Mouse (Mus musculus) heart, postnatal 14 days (tissue): ENCODE data around the gene Espn. TPM values are rescaled to one million over a fixed set of nuclear protein-coding genes. Genes with fewer than 3 reads are reported as not detected.

Experiments
- DNase-seq, 2 experiments: peaks; one replicate each; pipeline ENCODE4 v3.0.0; 2021 to 2022
- intact Hi-C: fragments of 180-260 bp; cut with DNase I; formaldehyde crosslinking; loops from one replicate; pipeline ENCODE4 v1.15.1; 2025
- total RNA-seq, 2 experiments: library from RNA; stranded (reverse); gene quantifications; 2 replicates each; pipeline ENCODE4 v1.2.3; 2021

Gene Espn
- total RNA-seq, 2 experiments from 2014 or later = 1.4 to 2.0 TPM

DNA sequence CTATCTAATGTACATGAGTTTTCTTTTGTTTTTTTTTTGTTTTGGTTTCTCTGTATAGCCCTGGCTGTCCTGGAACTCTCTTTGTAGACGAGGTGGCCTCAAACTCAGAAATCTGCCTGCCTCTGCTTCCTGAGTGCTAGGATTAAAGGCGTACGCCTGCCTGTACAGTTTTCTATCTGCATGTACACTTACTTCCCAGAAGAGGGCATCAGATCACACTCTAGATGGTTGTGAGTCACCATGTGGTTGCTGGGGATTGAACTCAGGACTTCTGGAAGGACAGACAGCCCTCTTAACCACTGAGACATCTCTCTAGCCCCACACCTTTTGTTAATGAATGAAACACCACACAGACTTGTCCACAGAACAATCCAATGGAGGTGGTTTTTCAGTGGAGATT is 72.9 kb downstream of the Espn start:
- no peak for DNase-seq
- intact Hi-C loops = no loop called here

DNA sequence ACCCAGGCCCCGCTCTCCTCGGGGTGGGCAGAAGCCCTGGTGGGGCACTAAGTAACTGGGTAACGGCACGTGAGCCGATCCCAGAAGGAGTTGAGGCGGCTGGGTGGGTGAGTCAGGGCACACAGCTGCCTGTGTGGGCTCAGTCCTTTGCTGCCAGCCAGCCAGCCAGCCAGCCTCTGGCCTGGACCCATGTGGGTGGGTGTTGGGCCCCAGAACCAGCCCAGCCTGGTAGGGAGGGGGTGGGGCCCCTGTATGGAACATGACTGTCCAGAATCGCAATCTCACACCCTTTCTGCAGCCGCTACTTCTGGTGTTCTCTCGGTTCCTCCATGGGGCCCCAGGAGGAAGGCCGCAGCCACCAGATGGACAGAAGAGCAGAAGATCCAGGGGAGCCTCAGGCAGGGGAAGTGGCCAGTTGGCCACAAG is 74.1 kb downstream of the Espn start:
- intact Hi-C loops = no loop called here
- DNase-seq = no peak

DNA sequence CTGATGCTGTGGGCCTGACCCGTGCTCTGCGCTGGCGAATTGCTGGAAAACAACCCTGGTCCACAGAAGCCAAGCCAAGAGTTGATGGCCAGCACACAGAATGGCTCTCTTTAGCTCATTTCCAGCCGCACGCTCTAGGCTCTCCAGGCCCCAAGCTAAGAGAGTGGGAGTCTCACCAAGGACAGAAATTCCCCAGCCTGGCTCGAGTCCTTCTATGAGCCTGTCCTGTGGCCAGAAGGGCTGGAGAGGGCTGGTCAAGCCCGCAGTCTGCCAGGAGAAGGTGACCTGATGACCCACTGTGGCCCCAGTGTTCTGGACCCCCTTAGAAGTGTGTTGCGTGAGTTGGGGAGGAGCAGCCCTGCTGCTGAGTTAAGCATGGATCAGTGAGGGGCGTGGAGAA is 75.0 kb downstream of the Espn start:
- DNase-seq = no peak
- intact Hi-C loops = no loop called here

DNA sequence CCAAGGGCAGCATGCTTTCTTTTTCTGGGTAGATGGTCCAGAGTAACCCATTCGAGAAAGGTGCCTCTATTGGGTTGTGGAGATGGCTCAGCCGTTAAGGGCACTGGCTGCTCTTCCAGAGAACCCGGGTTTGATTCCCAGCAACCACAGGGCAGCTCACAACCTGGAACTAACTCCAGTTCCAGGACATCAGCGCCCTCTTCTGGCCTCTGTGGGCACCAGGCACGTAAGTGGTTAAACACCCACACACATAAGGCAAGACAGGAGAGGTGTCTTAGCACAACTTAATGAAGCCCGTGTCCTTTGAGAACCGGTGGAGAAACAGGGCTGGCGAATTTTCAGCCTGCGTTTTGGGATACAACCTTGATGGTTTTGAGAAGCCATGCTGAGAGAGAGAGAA is 77.6 kb downstream of the Espn start:
- no peak for DNase-seq
- intact Hi-C loops = no loop called here

DNA sequence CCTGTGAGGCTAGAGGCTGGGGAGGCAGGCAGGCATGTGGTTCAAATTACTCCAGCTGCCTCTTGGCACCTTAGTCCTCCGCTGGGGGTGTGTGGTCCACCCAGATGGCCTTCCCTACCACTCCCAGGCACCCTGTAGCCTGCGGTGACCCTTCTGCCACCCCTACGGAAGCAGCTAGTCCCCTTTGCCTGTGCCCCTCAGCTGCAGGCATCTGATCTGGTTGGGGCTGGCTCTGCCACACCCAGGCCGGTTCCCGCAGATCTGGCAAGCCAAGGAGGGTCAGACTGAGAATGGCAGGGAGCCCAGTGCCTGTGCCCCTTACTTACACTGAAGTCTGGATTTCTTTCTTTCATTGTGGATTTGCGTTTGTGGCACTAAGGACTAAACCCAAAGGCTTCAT is 78.5 kb downstream of the Espn start:
- DNase-seq = no peak
- intact Hi-C loops = no loop called here

DNA sequence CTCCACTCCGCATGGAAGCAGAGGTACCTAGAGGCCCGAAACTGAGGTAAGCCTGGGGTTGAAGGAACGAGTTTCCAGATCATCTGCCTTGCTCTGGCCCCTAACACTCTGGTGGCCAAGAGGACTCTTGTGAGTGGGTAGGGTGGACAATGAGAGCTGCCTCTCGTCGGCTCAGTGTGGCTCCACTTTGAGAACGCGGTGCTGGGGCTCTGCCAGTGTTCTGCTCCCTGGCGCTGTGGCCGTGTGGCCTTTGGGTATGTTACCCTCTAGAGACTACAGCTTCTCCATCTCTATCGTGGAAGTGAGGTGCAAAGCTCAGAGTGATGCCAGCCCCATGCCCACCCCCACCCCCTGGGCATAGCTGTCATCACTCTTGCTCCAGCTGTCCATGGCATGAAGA is 79.5 kb downstream of the Espn start:
- DNase-seq = no peak
- intact Hi-C loops = no loop called here

DNA sequence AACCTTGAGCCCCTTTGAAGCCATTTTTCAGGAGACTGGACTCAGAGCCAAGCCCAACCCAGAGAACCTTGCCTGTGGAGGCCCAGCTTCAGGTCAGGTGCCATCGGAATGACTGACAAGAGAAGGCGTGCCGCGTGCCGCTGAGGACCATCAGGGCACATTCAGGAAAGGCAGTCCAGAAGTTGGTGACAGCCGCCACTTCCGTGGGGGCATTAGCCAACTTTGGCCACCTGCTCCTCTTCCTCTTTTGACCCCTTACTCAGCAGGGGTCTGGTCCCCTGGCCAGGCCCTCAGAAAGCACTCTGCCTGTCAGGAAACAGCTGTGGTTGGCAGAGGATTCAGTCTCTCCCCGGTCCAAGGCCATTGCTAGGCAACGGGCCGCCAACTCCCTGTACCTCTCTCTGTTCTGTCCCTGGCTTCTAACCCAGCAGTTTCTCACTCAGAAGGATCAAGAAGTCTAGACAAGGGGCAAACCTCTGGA is 80.0 kb downstream of the Espn start, which contains the start of gene Plekhg5:
Plekhg5 (plus strand) TSS at position 378 of the 481 bp plus-strand sequence.
- intact Hi-C loops = no loop called here
- peak; percentile 64 to 72 for DNase-seq

DNA sequence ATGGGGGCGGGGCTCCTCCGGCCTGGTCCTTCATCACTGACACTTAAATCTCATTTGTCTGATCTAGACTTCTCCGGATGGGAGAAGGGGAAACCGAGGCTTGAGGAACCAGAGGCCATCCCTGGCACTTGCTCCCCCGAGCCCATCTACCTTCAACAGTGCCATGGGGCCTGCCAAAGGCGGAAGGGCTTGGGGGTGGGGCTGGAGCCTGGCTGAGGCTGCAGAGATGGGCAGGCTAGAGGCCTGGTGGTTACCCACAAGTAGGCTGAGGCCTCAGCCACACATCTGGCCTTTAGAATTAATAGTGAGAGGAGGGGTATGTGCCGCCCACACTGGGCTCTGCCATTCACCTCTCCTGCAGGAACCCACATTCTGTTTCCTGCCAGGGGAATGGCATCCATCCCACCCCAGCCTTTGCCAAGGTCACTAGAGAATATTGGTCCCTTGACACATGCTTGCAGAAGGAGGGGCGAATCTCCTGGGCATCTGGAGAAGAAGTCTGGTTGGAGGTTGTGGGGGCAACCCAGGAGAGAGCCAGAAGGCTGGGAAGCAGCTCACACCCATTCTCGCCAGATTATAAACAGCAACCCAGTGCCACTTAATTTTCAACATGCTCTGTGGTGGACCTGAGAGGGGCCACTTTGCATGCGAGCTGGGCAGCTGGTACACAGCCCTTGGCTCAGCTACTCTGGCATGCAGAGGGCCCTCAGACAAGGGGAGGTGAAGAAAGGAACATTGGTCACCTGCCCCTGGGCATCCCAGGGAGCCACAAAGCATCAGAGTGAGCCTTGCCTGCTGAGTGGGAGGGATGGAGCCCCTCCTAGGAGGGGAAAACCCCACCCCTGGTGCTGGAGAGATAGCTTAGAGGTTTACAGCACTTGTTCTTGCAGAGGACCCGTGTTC is 81.4 kb downstream of the Espn start:
- intact Hi-C loops = no loop called here
- no peak for DNase-seq

Other genes with a start within 250 kb of the Espn start
- gene Dnajc11, start 218.7 kb downstream of the Espn start, total RNA-seq = 100 to 1,000 TPM in 1 of 2 experiments, 10 to 100 TPM in 1; 94.7 to 103 TPM
- 10 to 100 TPM; 13.9 to 14.5 TPM for gene Thap3, start 163.4 kb downstream of the Espn start, total RNA-seq
- 1 to 10 TPM; 7.6 to 8.5 TPM for gene Phf13, start 156.1 kb downstream of the Espn start, total RNA-seq
- 10 to 100 TPM; 53.0 to 56.9 TPM for gene Klhl21, start 143.6 kb downstream of the Espn start, total RNA-seq
- 1 to 10 TPM; 4.7 to 7.5 TPM for gene Zbtb48, start 124.7 kb downstream of the Espn start, total RNA-seq
- under 1 TPM in 1 of 2 experiments, not detected in 1; 0.07 TPM for gene Tas1r1, start 113.8 kb downstream of the Espn start, total RNA-seq
- gene Nol9, start 113.0 kb downstream of the Espn start, total RNA-seq = 10 to 100 TPM; 10.5 to 10.9 TPM
- 10 to 100 TPM; 27.0 to 28.9 TPM for gene Plekhg5, start 79.9 kb downstream of the Espn start, total RNA-seq
- gene Tnfrsf25, start 36.4 kb downstream of the Espn start, total RNA-seq = 1 to 10 TPM; 4.0 to 6.7 TPM
- not detected for gene Hes2, start 6.5 kb upstream of the Espn start, total RNA-seq
- gene Acot7, start 25.8 kb upstream of the Espn start, total RNA-seq = 10 to 100 TPM; 37.3 to 39.3 TPM
- gene Gpr153, start 121.9 kb upstream of the Espn start, total RNA-seq = 10 to 100 TPM; 19.9 to 20.6 TPM
- not detected for gene Hes3, start 139.3 kb upstream of the Espn start, total RNA-seq
- gene Icmt, start 144.9 kb upstream of the Espn start, total RNA-seq = 10 to 100 TPM; 25.9 to 27.2 TPM
- 10 to 100 TPM; 84.5 to 95.8 TPM for gene Rnf207, start 166.6 kb upstream of the Espn start, total RNA-seq
- 100 to 1,000 TPM; 223 to 252 TPM for gene Rpl22, start 173.4 kb upstream of the Espn start, total RNA-seq
- under 1 TPM; 0.10 to 0.60 TPM for gene Chd5, start 186.3 kb upstream of the Espn start, total RNA-seq